Mouse (Mus musculus) megakaryocyte, embryonic 14.5 days (primary cell): ENCODE results near the gene Aebp1.

ENCODE experiments used
- FLI1 ChIP-seq: IDR thresholded peaks from 2 replicates; pipeline ENCODE4 v1.6.1; 2012; ENCODE audit warnings: low read length, inconsistent platforms, mixed read lengths
- GATA1 ChIP-seq: IDR thresholded peaks from 3 replicates; pipeline ENCODE4 v1.6.1; 2012; ENCODE audit warnings: mixed read lengths, low read length, inconsistent platforms, borderline replicate concordance

DNA sequence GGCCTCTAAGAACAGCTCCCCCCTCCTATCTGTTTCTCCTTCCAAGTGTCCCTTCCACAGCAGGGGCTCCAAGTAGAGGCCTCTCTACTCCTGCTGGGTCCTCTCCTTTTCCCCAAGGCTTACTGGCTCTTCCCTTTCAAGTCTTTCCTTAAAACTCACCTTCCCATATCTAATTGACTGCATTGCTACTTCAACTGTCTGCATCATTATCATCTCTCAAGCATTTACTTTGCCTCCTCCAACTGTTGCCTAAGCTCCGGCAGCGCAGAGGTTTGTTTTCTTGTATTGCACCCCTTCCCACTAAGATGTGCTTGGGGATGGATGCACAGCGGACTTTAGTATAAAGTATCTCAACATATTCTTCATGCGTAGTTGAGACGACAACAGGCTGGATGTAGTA lies 15.7 kb downstream of the Aebp1 start:
- TF ChIP-seq GATA1 (no peak), FLI1 (no peak)
